Mouse (Mus musculus) frontal cortex, adult 2 months (tissue): Measurements from ENCODE around the gene P4htm. TPM values are rescaled to one million over a fixed set of nuclear protein-coding genes. Genes with fewer than 3 reads are reported as not detected.

Source experiments
- DNase-seq, 2 experiments: peaks; one replicate each; pipeline ENCODE4 v3.0.0; 2022; ENCODE audit warnings: low spot score in 1 of 2; ENCODE audit errors: extremely low spot score in 1 of 2
- polyA plus RNA-seq: library from polyadenylated mRNA; depleted of rRNA; stranded (reverse); fragments of >200 nt; gene quantifications from 2 replicates; pipeline ENCODE4 v1.2.3, GENCODE M21; 2012

The P4htm gene
- polyA plus RNA-seq, 1 experiment: 105 TPM

GRCm38 (mm10) chr9:108578545-108579343 lies 18.7 kb downstream of the P4htm start, which contains the start of gene Wdr6:
Wdr6 (minus strand) TSS chr9:108578739.
- peak; percentile 89 to 90 for DNase-seq

DNA sequence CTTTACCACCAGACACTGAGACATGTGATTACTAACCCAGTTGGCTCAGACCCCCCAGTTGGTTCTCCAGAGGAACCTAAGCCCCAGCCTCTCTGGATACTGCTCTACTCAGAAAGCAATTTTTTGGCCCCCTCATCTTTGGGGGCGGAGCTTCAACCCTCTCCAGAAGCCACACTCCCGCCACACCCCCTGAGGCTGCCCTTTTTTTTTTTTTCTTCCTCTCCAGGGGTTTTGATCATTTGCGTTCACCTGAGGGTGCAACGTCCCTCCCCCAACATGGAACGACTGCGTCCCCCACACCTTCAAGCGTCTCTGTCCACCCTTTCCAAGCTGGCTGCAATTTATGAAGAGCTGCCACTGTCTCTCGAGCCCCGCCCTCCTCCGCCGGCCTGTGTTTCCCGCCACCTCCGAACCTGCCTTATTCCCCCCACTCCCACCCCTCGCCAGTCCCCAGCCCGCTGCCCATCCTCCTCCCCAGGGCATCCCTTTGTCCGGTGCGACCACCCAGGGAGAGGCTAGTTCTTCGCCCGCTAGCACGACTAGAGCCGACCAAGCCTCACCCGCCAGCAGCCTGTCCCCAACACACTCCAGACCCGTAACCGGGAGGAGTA lies 19.4 kb downstream of the P4htm start:
- no peak for DNase-seq

DNA sequence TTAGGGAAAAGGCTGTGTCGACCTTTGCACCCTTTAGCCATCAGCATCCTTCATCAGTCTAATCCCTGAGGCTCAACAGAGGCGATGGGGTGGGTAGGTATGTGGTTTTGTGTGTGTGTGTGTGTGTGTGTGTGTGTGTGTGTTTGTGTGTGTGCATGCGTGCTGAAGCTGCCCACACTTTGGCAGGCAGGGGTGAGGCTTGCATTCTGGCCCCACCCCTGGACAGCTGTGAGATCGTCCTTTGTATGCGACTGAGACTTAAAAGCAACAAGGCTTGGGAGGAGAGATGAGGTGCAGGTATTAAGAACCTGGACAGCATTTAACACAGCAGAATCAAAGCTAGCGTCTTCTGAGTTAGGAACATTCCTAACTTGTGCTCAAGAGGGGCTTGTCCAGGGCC lies 20.4 kb downstream of the P4htm start:
- no peak for DNase-seq

DNA sequence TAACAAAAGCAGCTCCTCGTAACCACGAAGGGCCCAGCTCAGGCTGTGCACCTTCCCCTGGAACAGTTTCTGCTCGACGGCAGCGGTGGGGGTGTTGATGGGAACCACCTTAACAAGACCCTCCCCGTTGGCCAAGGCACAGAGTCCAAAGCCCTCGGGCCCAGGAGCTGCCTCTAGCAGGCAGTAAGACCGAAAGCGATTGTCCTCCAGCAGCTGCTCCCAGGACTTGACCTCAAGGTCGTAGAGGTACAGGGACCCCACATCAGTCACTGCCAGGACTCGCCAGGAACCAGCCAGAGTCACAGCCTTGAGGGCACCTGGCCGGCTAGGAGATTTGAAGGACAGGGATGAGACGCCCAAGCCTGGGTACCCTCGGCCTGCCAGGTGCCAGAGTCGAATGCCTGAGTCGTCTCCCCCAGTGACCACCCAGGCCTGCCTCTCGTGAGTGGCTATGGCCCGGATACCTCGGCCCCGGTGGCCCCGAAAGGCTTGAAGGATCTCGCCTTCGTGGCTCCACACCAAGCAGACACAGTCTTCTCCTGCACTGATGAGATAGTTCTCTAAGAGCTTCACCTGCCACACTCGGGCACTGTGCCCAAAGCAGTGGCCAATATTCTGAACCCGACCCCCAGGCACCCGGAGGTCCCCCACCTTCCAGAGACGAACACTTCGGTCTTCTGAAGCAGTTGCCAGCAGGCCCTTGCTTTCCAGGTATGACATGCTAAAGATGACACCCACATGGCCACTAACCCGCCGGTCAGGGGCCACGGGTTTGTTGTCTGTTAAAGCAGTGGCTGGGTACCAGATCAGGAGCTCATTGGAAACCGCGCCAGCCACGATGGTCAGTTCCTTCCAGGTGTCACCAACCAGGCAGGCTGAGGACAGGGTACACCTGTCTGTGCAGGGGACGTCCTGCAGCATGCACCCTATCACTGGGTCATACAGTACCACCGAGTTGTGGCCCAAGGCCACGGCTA lies 21.9 kb downstream of the P4htm start:
- DNase-seq: no peak

- DNase-seq: no peak
Observed at GRCm38 (mm10) chr9:108574921-108575320, 22.5 kb downstream of the P4htm start.

GRCm38 (mm10) chr9:108573774-108574690 lies 23.4 kb downstream of the P4htm start:
- no peak for DNase-seq

GRCm38 (mm10) chr9:108572321-108572720 lies 25.1 kb downstream of the P4htm start:
- no peak for DNase-seq

DNA sequence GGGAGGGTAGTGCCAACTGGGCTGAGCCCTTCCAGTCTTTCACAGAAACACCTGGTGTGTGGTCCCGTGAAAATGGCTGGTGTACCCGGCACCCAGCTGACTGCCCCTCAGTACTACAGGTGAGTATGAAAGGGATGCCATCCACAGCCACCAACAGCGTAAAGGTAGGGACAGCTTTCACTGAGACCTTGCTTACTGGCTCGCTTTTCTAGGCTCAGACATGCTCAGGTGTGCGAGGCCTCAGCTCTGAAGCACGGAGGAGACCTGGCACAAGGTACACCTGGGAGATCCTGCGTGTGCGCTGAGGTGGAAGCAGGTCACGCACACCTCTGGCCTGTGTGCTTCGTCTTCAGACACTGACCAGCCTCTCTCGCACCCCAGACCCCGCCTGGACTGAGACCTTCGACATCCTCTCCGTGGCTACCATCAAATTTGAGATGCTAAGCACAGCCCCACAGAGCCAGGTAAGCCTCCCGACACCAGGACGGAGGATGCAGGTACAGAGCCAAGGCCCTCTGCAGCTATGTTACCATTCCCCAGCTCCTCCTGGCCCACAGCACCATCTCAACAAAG lies 26.0 kb downstream of the P4htm start:
- DNase-seq: no peak

DNA sequence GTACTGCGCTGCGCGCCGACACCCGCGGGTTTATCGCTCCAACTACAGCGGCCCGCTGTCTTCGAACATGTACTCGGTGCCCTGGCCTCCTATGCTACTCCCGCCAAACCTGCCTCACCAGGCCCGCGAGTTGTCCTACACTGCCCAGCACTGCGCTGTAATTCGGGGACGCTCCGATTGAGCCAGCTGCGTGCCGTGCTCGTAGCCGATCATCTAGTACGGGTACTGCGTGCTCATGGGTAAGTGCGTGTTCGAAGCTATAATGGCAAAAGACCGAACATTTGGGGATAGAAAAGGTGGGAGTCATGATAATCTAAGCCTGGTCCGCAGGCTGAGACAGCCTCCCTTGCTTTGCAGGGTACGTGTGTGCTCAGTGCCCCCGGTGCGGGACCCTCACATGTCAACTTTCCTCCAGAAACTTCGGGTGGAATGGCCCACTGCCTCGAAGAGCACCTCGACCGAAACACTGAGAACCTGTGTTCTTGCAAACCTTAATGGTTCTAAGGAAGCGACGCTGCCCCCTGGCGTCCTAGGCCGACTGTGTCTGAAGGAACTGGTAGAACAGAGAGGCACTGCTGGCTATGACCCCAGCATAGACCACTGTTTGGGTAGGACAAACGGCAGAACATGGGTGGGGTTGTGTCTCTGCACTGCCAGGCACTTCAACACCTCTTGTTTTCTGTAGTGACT lies 27.1 kb downstream of the P4htm start:
- peak in 1 of 2 experiments; percentile 87 for DNase-seq

DNA sequence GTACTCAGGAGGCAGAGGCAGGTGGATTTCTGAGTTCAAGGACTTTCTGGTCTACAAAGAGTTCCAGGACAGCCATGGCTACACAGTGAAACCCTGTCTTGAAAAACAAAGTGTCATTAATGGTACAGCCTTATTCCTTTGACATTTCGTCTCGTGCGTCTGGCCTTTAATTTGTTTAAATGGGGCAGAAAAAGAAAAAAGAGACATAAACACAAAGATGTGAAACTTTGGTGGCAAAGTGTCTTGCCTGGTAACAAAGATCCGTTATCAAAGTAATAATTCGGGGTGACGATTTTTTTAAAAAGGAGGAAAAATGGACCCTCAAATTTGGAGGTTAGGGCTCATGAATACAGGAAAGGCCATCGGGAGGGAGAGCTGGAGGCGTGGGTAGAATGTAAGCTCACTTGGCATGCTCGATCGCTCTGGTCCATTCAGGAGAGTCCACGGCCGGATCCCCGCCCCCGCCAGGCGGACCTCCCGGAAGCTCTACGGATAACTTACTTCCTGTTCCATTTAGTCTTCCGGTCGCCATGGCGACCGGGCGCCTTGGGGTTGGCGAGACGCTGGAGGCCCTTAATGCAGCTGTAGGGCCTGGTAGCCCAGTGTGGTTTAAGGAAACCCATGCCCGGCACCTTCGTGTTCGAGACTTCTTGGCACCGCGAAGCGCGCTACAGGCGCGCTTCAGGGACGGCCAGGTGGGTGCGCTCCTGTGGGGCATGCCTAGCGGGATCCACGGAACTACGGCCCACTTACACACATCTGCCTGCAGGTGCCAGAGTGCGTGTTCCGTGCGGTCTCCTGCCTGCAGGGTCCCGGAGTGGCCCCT lies 27.9 kb downstream of the P4htm start, which contains the start of gene Dalrd3:
Gene Dalrd3, plus strand, starts transcription at position 506 of the 826 bp plus-strand sequence.
- peak; percentile 87 to 93 for DNase-seq

GRCm38 (mm10) chr9:108568511-108568921 lies 29.0 kb downstream of the P4htm start:
- no peak for DNase-seq

- DNase-seq: no peak
Observed at GRCm38 (mm10) chr9:108567931-108568419, 29.5 kb downstream of the P4htm start.

- DNase-seq: peak; percentile 92 to 97
Observed at GRCm38 (mm10) chr9:108566815-108567776, 30.4 kb downstream of the P4htm start, which contains the start of gene Ndufaf3. Ndufaf3 (minus strand) TSS chr9:108567434.

- DNase-seq: no peak
Observed at GRCm38 (mm10) chr9:108565881-108566814, 31.3 kb downstream of the P4htm start.

DNA sequence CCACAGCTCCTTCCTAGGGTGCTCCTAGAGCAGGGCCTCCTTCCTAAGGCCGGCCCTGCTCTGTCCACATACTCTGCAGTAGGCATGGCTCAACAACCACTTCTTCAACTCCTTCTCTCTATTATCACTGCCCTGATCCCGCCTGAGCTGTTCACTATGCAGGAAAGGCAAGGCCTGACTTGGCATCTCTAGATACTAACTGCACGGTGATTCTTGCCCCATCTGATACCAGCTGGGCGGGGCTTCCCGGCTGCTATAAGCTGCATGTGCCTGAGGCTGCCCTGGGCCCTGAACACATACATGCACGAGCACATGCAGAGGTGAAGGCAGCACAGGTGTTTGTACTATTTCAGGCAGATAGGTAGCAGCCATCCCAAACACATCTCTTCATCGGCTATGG lies 33.3 kb downstream of the P4htm start:
- DNase-seq: no peak
